Mouse (Mus musculus) cortical plate, adult 2 months (tissue): ENCODE results near the gene Hoxb5.

ENCODE experiments used
- CTCF ChIP-seq: fragments of 200-500 bp; IDR thresholded peaks from 2 replicates; pipeline ENCODE4 v1.5.1; 2011; ENCODE audit warnings: mild to moderate bottlenecking, control low read depth, low read length; ENCODE audit not compliant: insufficient read depth; ENCODE audit errors: extremely low read depth
- POLR2A ChIP-seq: fragments of 200-500 bp; IDR thresholded peaks from 2 replicates; pipeline ENCODE4 v1.6.1; 2011; ENCODE audit warnings: mild to moderate bottlenecking, low read length, control low read depth; ENCODE audit not compliant: insufficient read depth; ENCODE audit errors: extremely low read depth

- TF ChIP-seq POLR2A (no peak), CTCF (no peak)
Measured at GRCm38 (mm10) chr11:96269869-96270268, 33.3 kb upstream of the Hoxb5 start.
